Mouse (Mus musculus): ENCODE data around the gene Pnpla7.

GRCm38 (mm10) chr2:25003946-25004786 is 28.3 kb downstream of the Pnpla7 start:
- TF ChIP-seq CTCF (IDR thresholded peaks at IDR 0.05; ENCODE audit: insufficient read depth, low read length) (no peak), POLR2A (IDR thresholded peaks at IDR 0.05; ENCODE audit: borderline replicate concordance, extremely low read depth, low read depth, low read length) (no peak)
